Mouse (Mus musculus): ENCODE measurements around the gene Satb1. TPM values are rescaled to one million over a fixed set of nuclear protein-coding genes. Genes with fewer than 3 reads are reported as not detected.

Gene Satb1
- polyA plus RNA-seq (2014; fragmentation: Nextera tagmentation; extraction: Ambion mirVana): 24.2 and 33.5 TPM in 2 replicates

DNA sequence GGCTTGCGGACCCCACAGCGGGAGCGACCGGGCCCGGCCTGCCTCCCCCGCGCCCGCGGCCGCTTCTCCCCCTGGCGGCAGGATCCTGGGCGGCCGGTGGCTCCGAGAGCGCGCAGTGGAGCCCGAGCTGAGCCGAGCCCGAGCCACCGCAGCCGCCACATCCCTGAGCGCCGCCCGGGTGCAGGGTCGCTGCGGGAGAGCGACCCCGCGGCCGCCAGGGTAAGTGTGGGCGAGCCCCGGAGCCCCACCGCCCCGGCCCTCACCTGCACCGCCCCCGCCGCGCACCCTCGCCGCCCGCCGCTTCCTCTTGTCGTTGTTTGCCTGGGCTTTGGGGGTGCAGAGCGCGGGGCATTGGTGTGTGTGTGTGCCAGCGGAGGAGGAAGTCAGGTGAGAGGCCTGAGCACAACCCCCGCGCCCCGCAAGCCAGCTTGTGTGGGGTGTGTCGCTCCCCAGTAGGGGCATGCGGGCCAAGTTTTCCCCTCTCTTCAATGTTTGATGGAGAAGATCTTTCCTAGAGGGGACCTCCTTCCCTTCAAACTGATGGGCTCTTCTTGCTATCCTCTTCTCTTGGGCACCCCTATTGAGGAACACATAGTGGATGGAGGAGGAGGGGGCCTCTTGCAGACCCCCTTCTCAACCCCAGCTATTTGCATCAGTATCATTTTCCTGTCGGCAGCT, at the start of gene Satb1:
Satb1 (minus strand) TSS at position 391 of the 678 bp plus-strand sequence.
- Histone ChIP-seq H3K4me3 (ENCODE audit: low read depth, low read length) (peak within 1 kb of the TSS; percentile 70), H3K27ac (ENCODE audit: low read depth, low read length) (peak within 1 kb of the TSS; percentile 33; the same call in 1 of the 2 replicates), H3K4me2 (ENCODE audit: low read length) (peak within 1 kb of the TSS; percentile 99), H3K9me3 (replicated peaks; ENCODE audit: control insufficient read depth, low read length) (no peaks in the 10 kb centered on the region), H3K9ac (ENCODE audit: low read length) (peak within 1 kb of the TSS; percentile 82), H3K36me3 (ENCODE audit: control insufficient read depth, insufficient read depth, low read length) (no peaks in the 10 kb centered on the region), H3K27me3 (replicated peaks; ENCODE audit: control insufficient read depth, insufficient read depth, low read length) (peaks cover 13% of the 10 kb centered on the region), H3K4me1 (ENCODE audit: control insufficient read depth, insufficient read depth, low read length) (peaks cover 12% of the 10 kb centered on the region; the same call in 1 of the 2 replicates)
- under 1% methylated on average over 37 of the region's 52 CpGs for WGBS
- ATAC-seq (peak; percentile 95), DNase-seq (ENCODE audit: low spot score) (peak; percentile 69)

DNA sequence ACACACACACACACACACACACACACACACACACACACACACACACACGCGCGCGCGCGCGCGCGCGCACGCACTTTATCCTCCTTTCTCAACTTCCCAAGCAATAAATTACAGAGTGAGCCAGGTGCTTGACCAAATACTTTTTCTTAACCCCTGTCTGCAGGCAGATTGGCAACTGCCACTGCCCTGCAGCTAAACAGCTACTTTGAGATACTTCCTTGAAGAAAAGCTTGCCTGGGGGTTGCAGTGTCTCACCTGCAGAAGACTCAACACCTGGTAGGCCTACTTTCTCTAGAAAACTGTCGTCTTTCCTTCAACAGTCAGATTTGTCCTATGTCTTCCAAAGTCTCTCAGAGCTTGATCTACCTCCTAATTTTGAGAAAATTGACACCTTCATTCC, 49.5 kb upstream of the Satb1 start:
- no peaks in the 10 kb centered on the region for H3K27me3 ChIP-seq (replicated peaks; ENCODE audit: control insufficient read depth, insufficient read depth, low read length)
- no peak overlapping the region for H3K27ac ChIP-seq (ENCODE audit: low read depth, low read length)
- H3K4me3 ChIP-seq (ENCODE audit: low read depth, low read length): no peak overlapping the region
- H3K4me1 ChIP-seq (ENCODE audit: control insufficient read depth, insufficient read depth, low read length): no peaks in the 10 kb centered on the region
- no peaks in the 10 kb centered on the region for H3K9me3 ChIP-seq (replicated peaks; ENCODE audit: control insufficient read depth, low read length)
- 80% methylated on average over 12 of the region's 12 CpGs for WGBS
- no peaks in the 10 kb centered on the region for H3K36me3 ChIP-seq (ENCODE audit: control insufficient read depth, insufficient read depth, low read length)
- DNase-seq (ENCODE audit: low spot score): no peak
- no peak overlapping the region for H3K4me2 ChIP-seq (ENCODE audit: low read length)
- ATAC-seq: no peak
- no peak overlapping the region for H3K9ac ChIP-seq (ENCODE audit: low read length)

DNA sequence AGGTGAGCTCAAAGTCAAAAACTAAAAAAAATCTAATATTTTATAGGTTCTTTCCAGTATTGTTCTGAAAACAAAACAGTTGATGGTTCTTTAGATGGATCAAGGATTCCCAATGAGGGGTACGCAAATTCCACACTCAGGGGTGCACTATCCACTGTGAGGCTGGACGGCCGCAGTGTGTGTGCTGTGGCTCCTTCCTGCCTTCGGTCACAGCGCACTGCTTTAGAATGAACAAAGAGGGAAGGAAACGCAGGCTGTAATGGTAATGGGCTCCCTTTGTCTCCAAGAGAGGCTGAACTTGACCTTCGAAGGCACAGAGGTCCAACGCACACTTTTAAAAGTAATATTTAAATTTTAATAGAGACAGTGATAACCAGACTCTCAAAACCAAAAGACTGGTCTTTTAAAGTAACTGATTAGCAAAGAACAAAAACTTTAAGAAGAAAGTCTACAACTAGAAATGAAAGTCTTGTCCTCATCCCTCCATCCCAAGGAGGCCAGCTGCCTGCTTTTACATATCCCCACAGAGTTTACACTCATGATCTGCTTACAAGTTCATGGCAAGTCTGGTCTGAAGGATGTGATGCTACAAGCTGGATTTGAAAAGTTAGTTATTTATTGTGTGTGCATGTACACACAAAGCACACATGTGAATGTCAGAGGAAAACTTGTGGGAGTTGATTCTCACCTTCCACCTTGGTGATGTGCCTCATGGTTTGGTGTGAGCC, 48.0 kb upstream of the Satb1 start:
- Histone ChIP-seq H3K9ac (ENCODE audit: low read length) (no peak overlapping the region), H3K9me3 (replicated peaks; ENCODE audit: control insufficient read depth, low read length) (no peaks in the 10 kb centered on the region), H3K4me3 (ENCODE audit: low read depth, low read length) (no peak overlapping the region), H3K4me1 (ENCODE audit: control insufficient read depth, insufficient read depth, low read length) (no peaks in the 10 kb centered on the region), H3K36me3 (ENCODE audit: control insufficient read depth, insufficient read depth, low read length) (no peaks in the 10 kb centered on the region), H3K27me3 (replicated peaks; ENCODE audit: control insufficient read depth, insufficient read depth, low read length) (no peaks in the 10 kb centered on the region), H3K4me2 (ENCODE audit: low read length) (no peak overlapping the region), H3K27ac (ENCODE audit: low read depth, low read length) (no peak overlapping the region)
- WGBS: 58% methylated on average over 8 of the region's 8 CpGs
- no peak for ATAC-seq
- no peak for DNase-seq (ENCODE audit: low spot score)

DNA sequence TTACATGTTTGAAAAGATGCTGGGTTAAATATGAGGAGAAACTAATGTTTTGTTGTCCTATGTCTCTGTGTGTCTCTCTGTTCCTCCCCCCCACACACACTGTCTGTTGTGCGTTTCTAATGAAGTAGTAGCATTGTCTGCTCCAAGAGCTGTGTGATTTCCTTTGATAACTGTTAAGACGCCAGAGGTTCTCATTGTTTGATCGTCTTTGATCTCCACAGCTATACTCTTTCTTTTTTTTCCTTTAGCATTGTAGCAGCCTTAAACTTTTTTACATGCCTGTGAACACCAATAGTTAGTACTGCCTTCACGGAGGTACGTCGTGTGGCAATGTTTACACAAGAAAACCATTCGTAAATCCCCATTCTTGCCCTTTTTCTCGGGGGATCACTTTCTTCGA, 47.1 kb upstream of the Satb1 start:
- no peak overlapping the region for H3K4me3 ChIP-seq (ENCODE audit: low read depth, low read length)
- no peaks in the 10 kb centered on the region for H3K9me3 ChIP-seq (replicated peaks; ENCODE audit: control insufficient read depth, low read length)
- ATAC-seq: no peak
- no peak overlapping the region for H3K4me2 ChIP-seq (ENCODE audit: low read length)
- no peaks in the 10 kb centered on the region for H3K4me1 ChIP-seq (ENCODE audit: control insufficient read depth, insufficient read depth, low read length)
- DNase-seq (ENCODE audit: low spot score): no peak
- H3K27ac ChIP-seq (ENCODE audit: low read depth, low read length): no peak overlapping the region
- H3K27me3 ChIP-seq (replicated peaks; ENCODE audit: control insufficient read depth, insufficient read depth, low read length): no peaks in the 10 kb centered on the region
- 12% methylated on average over 9 of the region's 9 CpGs for WGBS
- no peak overlapping the region for H3K9ac ChIP-seq (ENCODE audit: low read length)
- no peaks in the 10 kb centered on the region for H3K36me3 ChIP-seq (ENCODE audit: control insufficient read depth, insufficient read depth, low read length)

DNA sequence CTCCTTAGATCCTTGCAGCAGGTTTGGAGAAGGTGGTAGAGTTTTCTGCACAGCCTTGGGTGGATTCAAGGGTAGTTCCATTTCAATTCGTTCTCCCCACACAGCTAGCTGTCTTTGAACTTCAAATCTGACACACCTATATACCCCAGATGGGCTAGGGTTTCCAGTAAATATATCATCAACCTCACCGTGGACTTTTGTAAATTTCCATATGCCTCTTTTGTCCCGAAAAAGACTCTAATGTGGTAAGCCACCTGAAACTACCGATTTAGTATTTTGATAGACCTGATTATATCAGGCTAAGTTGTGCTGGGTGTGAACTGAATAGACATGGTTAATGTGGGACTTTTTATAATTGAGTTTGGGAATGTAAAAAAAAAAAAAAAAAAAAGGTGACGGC, 46.6 kb upstream of the Satb1 start:
- WGBS: 82% methylated on average over 5 of the region's 5 CpGs
- DNase-seq (ENCODE audit: low spot score) (no peak), ATAC-seq (no peak)
- no peak overlapping the region for H3K9ac ChIP-seq (ENCODE audit: low read length)
- H3K36me3 ChIP-seq (ENCODE audit: control insufficient read depth, insufficient read depth, low read length): no peaks in the 10 kb centered on the region
- no peaks in the 10 kb centered on the region for H3K27me3 ChIP-seq (replicated peaks; ENCODE audit: control insufficient read depth, insufficient read depth, low read length)
- H3K4me1 ChIP-seq (ENCODE audit: control insufficient read depth, insufficient read depth, low read length): no peaks in the 10 kb centered on the region
- no peak overlapping the region for H3K4me3 ChIP-seq (ENCODE audit: low read depth, low read length)
- H3K9me3 ChIP-seq (replicated peaks; ENCODE audit: control insufficient read depth, low read length): no peaks in the 10 kb centered on the region
- H3K27ac ChIP-seq (ENCODE audit: low read depth, low read length): no peak overlapping the region
- H3K4me2 ChIP-seq (ENCODE audit: low read length): no peak overlapping the region

DNA sequence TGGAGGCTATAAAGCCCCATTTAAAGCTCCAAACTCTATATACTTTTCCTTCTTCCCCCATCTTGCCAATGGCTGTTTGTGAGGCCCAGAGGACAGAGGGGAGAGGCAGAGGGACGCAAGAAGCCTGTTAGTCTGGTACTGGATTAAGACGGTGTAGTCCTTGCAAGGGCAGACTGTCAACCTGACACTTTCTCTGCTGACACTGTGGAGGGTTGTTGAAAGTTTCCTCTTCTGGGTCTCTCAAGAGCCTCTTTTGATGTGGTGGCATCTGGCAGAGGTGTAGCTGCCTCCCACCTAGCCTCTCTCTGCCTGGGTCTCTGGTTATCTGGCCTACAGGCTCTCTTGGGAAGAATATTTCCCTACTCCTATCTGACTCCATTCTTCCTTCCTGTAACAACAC, 46.1 kb upstream of the Satb1 start:
- no peak overlapping the region for H3K27ac ChIP-seq (ENCODE audit: low read depth, low read length)
- ATAC-seq: no peak
- no peak overlapping the region for H3K4me3 ChIP-seq (ENCODE audit: low read depth, low read length)
- no peaks in the 10 kb centered on the region for H3K27me3 ChIP-seq (replicated peaks; ENCODE audit: control insufficient read depth, insufficient read depth, low read length)
- no peak overlapping the region for H3K9ac ChIP-seq (ENCODE audit: low read length)
- H3K4me1 ChIP-seq (ENCODE audit: control insufficient read depth, insufficient read depth, low read length): no peaks in the 10 kb centered on the region
- 79% methylated on average over 2 of the region's 2 CpGs for WGBS
- DNase-seq (ENCODE audit: low spot score): no peak
- H3K9me3 ChIP-seq (replicated peaks; ENCODE audit: control insufficient read depth, low read length): no peaks in the 10 kb centered on the region
- H3K36me3 ChIP-seq (ENCODE audit: control insufficient read depth, insufficient read depth, low read length): no peaks in the 10 kb centered on the region
- H3K4me2 ChIP-seq (ENCODE audit: low read length): no peak overlapping the region

DNA sequence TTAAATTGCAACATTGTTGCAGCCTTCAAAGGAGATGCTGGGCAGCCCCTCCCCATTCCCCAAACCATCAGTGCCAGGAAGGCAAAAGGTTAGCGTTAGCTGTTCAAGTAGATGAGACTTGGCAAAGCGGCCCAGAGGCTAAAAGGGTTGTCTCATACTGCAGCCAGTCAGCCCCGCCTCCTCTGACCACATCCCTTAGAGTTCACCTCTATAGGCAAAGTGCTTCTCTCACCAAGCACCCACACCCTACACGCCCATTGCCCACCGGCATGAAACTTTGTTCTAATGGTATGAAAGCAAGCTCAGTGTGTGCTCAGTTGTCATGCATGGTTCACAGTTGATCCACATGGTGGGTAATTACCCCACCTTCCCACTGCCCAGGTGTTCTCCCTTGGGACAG, 43.4 kb upstream of the Satb1 start:
- WGBS: 92% methylated on average over 5 of the region's 5 CpGs
- Histone ChIP-seq H3K4me3 (ENCODE audit: low read depth, low read length) (no peak overlapping the region), H3K27me3 (replicated peaks; ENCODE audit: control insufficient read depth, insufficient read depth, low read length) (no peaks in the 10 kb centered on the region), H3K4me1 (ENCODE audit: control insufficient read depth, insufficient read depth, low read length) (no peaks in the 10 kb centered on the region), H3K27ac (ENCODE audit: low read depth, low read length) (no peak overlapping the region), H3K9ac (ENCODE audit: low read length) (no peak overlapping the region), H3K4me2 (ENCODE audit: low read length) (no peak overlapping the region), H3K36me3 (ENCODE audit: control insufficient read depth, insufficient read depth, low read length) (no peaks in the 10 kb centered on the region), H3K9me3 (replicated peaks; ENCODE audit: control insufficient read depth, low read length) (no peaks in the 10 kb centered on the region)
- DNase-seq (ENCODE audit: low spot score) (no peak), ATAC-seq (no peak)

DNA sequence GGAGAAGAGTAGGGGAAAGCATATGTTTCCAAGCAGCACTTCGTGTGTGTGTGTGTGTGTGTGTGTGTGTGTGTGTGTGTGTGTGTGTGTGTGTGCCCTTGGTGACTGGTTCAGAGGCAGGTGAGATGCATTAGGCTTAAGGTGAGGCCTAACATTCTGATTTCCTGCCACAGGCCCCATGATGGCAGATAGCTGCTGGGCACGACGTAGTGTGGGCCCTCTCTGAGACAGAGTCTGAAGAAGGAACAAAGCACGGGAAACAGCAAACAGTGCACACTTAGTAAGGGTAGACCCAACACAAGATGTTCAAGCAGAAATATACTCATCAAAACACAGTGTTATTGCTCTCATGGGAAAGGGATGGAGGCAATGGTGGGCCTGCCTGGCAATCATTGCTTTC, 24.5 kb upstream of the Satb1 start:
- Histone ChIP-seq H3K4me1 (ENCODE audit: control insufficient read depth, insufficient read depth, low read length) (no peaks in the 10 kb centered on the region), H3K27ac (ENCODE audit: low read depth, low read length) (no peak overlapping the region), H3K27me3 (replicated peaks; ENCODE audit: control insufficient read depth, insufficient read depth, low read length) (no peaks in the 10 kb centered on the region), H3K4me3 (ENCODE audit: low read depth, low read length) (no peak overlapping the region), H3K36me3 (ENCODE audit: control insufficient read depth, insufficient read depth, low read length) (no peaks in the 10 kb centered on the region), H3K4me2 (ENCODE audit: low read length) (no peak overlapping the region), H3K9ac (ENCODE audit: low read length) (no peak overlapping the region), H3K9me3 (replicated peaks; ENCODE audit: control insufficient read depth, low read length) (no peaks in the 10 kb centered on the region)
- 92% methylated on average over 4 of the region's 4 CpGs for WGBS
- ATAC-seq (no peak), DNase-seq (ENCODE audit: low spot score) (no peak)

DNA sequence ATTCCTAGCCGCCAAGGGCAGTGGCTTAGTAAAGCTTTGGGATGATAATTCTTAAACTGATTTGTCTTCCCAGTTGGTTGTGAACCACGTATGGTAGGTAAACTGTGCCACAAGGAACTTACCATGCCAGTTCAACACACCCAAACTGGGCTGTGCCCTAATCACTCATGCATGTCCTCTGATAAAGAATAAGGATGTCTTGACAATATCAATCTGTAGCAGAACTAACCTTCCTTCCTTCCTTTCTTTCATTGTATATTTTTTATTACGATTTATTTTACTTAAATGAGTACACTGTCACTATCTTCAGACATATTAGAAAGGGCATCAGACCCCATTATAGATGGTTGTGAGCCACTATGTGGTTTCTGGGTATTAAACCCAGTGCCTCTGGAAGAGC, 23.2 kb upstream of the Satb1 start:
- Histone ChIP-seq H3K4me3 (ENCODE audit: low read depth, low read length) (no peak overlapping the region), H3K9ac (ENCODE audit: low read length) (no peak overlapping the region), H3K27ac (ENCODE audit: low read depth, low read length) (no peak overlapping the region), H3K36me3 (ENCODE audit: control insufficient read depth, insufficient read depth, low read length) (no peaks in the 10 kb centered on the region), H3K27me3 (replicated peaks; ENCODE audit: control insufficient read depth, insufficient read depth, low read length) (no peaks in the 10 kb centered on the region), H3K9me3 (replicated peaks; ENCODE audit: control insufficient read depth, low read length) (no peaks in the 10 kb centered on the region), H3K4me1 (ENCODE audit: control insufficient read depth, insufficient read depth, low read length) (no peaks in the 10 kb centered on the region), H3K4me2 (ENCODE audit: low read length) (no peak overlapping the region)
- no peak for DNase-seq (ENCODE audit: low spot score)
- 92% methylated on average over 3 of the region's 3 CpGs for WGBS
- no peak for ATAC-seq

Data from forebrain, embryonic 14.5 days (tissue).